Mouse (Mus musculus) limb, embryonic 13.5 days (tissue): ENCODE measurements around the gene Sh3bp5. TPM values are rescaled to one million over a fixed set of nuclear protein-coding genes. Genes with fewer than 3 reads are reported as not detected.

Experiments used
- ATAC-seq: fragments of 200-750 bp; cut with Nextera tagmentation; 2 replicates; pipeline ENCODE4 v1.8.0; 2017; ENCODE audit warnings: low read depth, moderate number of reproducible peaks, moderate TSS enrichment; ENCODE audit not compliant: low FRiP score
- H3K27ac ChIP-seq: fragments of 300-500 bp; sonication (generic); 2 replicates; pipeline ENCODE4 v1.5.1; 2015; ENCODE audit warnings: inconsistent platforms, mild to moderate bottlenecking, moderate library complexity
- H3K27me3 ChIP-seq: fragments of 300-500 bp; sonication (generic); 2 replicates; pipeline ENCODE4 v1.6.1; 2015; ENCODE audit warnings: mild to moderate bottlenecking, inconsistent platforms
- H3K36me3 ChIP-seq: fragments of 300-500 bp; sonication (generic); 2 replicates; pipeline ENCODE4 v1.6.1; 2015; ENCODE audit warnings: inconsistent platforms, mild to moderate bottlenecking, moderate library complexity
- H3K4me1 ChIP-seq: fragments of 300-500 bp; sonication (generic); 2 replicates; pipeline ENCODE4 v1.6.1; 2015; ENCODE audit warnings: inconsistent platforms
- H3K4me2 ChIP-seq: fragments of 300-500 bp; sonication (generic); replicated peaks from 2 replicates; pipeline ENCODE4 v1.6.1; 2015; ENCODE audit warnings: inconsistent platforms, mild to moderate bottlenecking, moderate library complexity
- H3K4me3 ChIP-seq: fragments of 300-500 bp; sonication (generic); 2 replicates; pipeline ENCODE4 v1.5.1; 2015; ENCODE audit warnings: moderate library complexity, mild to moderate bottlenecking, inconsistent platforms
- H3K9ac ChIP-seq: fragments of 300-500 bp; sonication (generic); 2 replicates; pipeline ENCODE4 v1.6.1; 2015; ENCODE audit warnings: mild to moderate bottlenecking, inconsistent platforms
- H3K9me3 ChIP-seq: fragments of 300-500 bp; sonication (generic); 2 replicates; pipeline ENCODE4 v1.6.1; 2016; ENCODE audit warnings: inconsistent platforms
- WGBS: fragments of 180-500 bp; shearing (Covaris S2); methylation state at CpG from one replicate; pipeline ENCODE4 v1.1.7; 2015; 5-methylcytosine and 5-hydroxymethylcytosine counted together
- polyA plus RNA-seq: library from polyadenylated mRNA; unstranded; fragments of >200 nt; fragmentation: Nextera tagmentation; extraction: Ambion mirVana; gene quantifications from 2 replicates; pipeline ENCODE4 v1.2.1, GENCODE M21; 2015

Sh3bp5 gene
- polyA plus RNA-seq, 1 experiment from 2014 or later = 53.2 TPM

GRCm38 (mm10) chr14:31448994-31449393, 13.1 kb upstream of the Sh3bp5 start:
- Histone ChIP-seq H3K36me3 (no peaks in the 10 kb centered on the region), H3K27me3 (no peaks in the 10 kb centered on the region), H3K4me2 (no peak overlapping the region), H3K27ac (no peak overlapping the region), H3K4me3 (no peak overlapping the region), H3K9ac (no peak overlapping the region), H3K9me3 (no peaks in the 10 kb centered on the region), H3K4me1 (peaks cover 8% of the 10 kb centered on the region; the same call in 1 of the 2 replicates)
- 55% methylated on average over 5 of the region's 5 CpGs for WGBS
- ATAC-seq = no peak

- WGBS = 57% methylated on average over 6 of the region's 6 CpGs
- Histone ChIP-seq H3K27ac (no peak overlapping the region), H3K27me3 (no peaks in the 10 kb centered on the region), H3K4me2 (no peak overlapping the region), H3K4me3 (no peak overlapping the region), H3K9me3 (no peaks in the 10 kb centered on the region), H3K36me3 (no peaks in the 10 kb centered on the region), H3K4me1 (peaks cover 9% of the 10 kb centered on the region; the same call in 1 of the 2 replicates), H3K9ac (no peak overlapping the region)
- ATAC-seq = no peak
Observed at GRCm38 (mm10) chr14:31443616-31444015, 7.7 kb upstream of the Sh3bp5 start.

- Histone ChIP-seq H3K9me3 (no peaks in the 10 kb centered on the region), H3K27ac (no peak overlapping the region), H3K36me3 (no peaks in the 10 kb centered on the region), H3K4me3 (no peak overlapping the region), H3K4me1 (peaks cover 16% of the 10 kb centered on the region; the same call in 1 of the 2 replicates), H3K27me3 (no peaks in the 10 kb centered on the region), H3K9ac (no peak overlapping the region), H3K4me2 (no peak overlapping the region)
- no peak for ATAC-seq
- 82% methylated on average over 6 of the region's 6 CpGs for WGBS
Observed at GRCm38 (mm10) chr14:31440725-31441124, 4.8 kb upstream of the Sh3bp5 start.

GRCm38 (mm10) chr14:31440230-31440629, 4.4 kb upstream of the Sh3bp5 start:
- peaks cover 16% of the 10 kb centered on the region; the same call in 1 of the 2 replicates for H3K4me1 ChIP-seq
- no peak overlapping the region for H3K4me2 ChIP-seq
- no peak for ATAC-seq
- 28% methylated on average over 3 of the region's 3 CpGs for WGBS
- H3K9ac ChIP-seq = no peak overlapping the region
- H3K36me3 ChIP-seq = no peaks in the 10 kb centered on the region
- no peaks in the 10 kb centered on the region for H3K9me3 ChIP-seq
- no peak overlapping the region for H3K27ac ChIP-seq
- no peak overlapping the region for H3K4me3 ChIP-seq
- H3K27me3 ChIP-seq = no peaks in the 10 kb centered on the region

GRCm38 (mm10) chr14:31439279-31439678, 3.4 kb upstream of the Sh3bp5 start:
- Histone ChIP-seq H3K4me3 (no peak overlapping the region), H3K36me3 (no peaks in the 10 kb centered on the region), H3K27ac (no peak overlapping the region), H3K27me3 (no peaks in the 10 kb centered on the region), H3K4me1 (peaks cover 23% of the 10 kb centered on the region), H3K9ac (no peak overlapping the region), H3K9me3 (no peaks in the 10 kb centered on the region), H3K4me2 (no peak overlapping the region)
- WGBS = 55% methylated on average over 11 of the region's 11 CpGs
- no peak for ATAC-seq

GRCm38 (mm10) chr14:31437826-31438529, 2.1 kb upstream of the Sh3bp5 start:
- ATAC-seq = no peak
- Histone ChIP-seq H3K27ac (no peak overlapping the region), H3K36me3 (no peaks in the 10 kb centered on the region), H3K9me3 (no peaks in the 10 kb centered on the region), H3K4me2 (no peak overlapping the region), H3K27me3 (no peaks in the 10 kb centered on the region), H3K4me3 (no peak overlapping the region), H3K9ac (no peak overlapping the region), H3K4me1 (peaks cover 32% of the 10 kb centered on the region)
- whole genome bisulfite sequencing = 81% methylated on average over 8 of the region's 8 CpGs

GRCm38 (mm10) chr14:31435018-31435915, 611 bp downstream of the Sh3bp5 start:
- H3K4me3 ChIP-seq = peak overlapping the region; percentile 70
- peak overlapping the region; percentile 74; the same call in 1 of the 2 replicates for H3K27ac ChIP-seq
- H3K4me2 ChIP-seq = peak overlapping the region; percentile 92
- peak overlapping the region; percentile 85 for H3K9ac ChIP-seq
- peaks cover 49% of the 10 kb centered on the region for H3K4me1 ChIP-seq
- WGBS = under 1% methylated on average over 53 of the region's 53 CpGs
- peaks cover 4% of the 10 kb centered on the region; the same call in 1 of the 2 replicates for H3K36me3 ChIP-seq
- H3K27me3 ChIP-seq = no peaks in the 10 kb centered on the region
- H3K9me3 ChIP-seq = no peaks in the 10 kb centered on the region
- ATAC-seq = peak; percentile 58; the same call in 1 of the 2 replicates

GRCm38 (mm10) chr14:31434426-31434825, 1.5 kb downstream of the Sh3bp5 start:
- Histone ChIP-seq H3K4me3 (peak overlapping the region; percentile 70), H3K27ac (no peak overlapping the region), H3K4me2 (peak overlapping the region; percentile 92), H3K36me3 (peaks cover 9% of the 10 kb centered on the region; the same call in 1 of the 2 replicates), H3K27me3 (no peaks in the 10 kb centered on the region), H3K9me3 (no peaks in the 10 kb centered on the region), H3K9ac (peak overlapping the region; percentile 40; the same call in 1 of the 2 replicates), H3K4me1 (peaks cover 49% of the 10 kb centered on the region)
- no peak for ATAC-seq
- WGBS = 24% methylated on average over 5 of the region's 5 CpGs

GRCm38 (mm10) chr14:31433851-31434360, 2.0 kb downstream of the Sh3bp5 start:
- 11% methylated on average over 7 of the region's 7 CpGs for WGBS
- peak overlapping the region; percentile 40 for H3K9ac ChIP-seq
- no peak; the same call in 1 of the 2 replicates for ATAC-seq

GRCm38 (mm10) chr14:31433126-31433525, 2.8 kb downstream of the Sh3bp5 start:
- H3K4me3 ChIP-seq = peak overlapping the region; percentile 70
- H3K4me2 ChIP-seq = peak overlapping the region; percentile 92
- H3K9me3 ChIP-seq = no peaks in the 10 kb centered on the region
- H3K27me3 ChIP-seq = no peaks in the 10 kb centered on the region
- H3K9ac ChIP-seq = peak overlapping the region; percentile 19; the same call in 1 of the 2 replicates
- peak overlapping the region; percentile 80 for H3K27ac ChIP-seq
- WGBS = 37% methylated on average over 5 of the region's 5 CpGs
- H3K4me1 ChIP-seq = peaks cover 51% of the 10 kb centered on the region
- H3K36me3 ChIP-seq = peaks cover 18% of the 10 kb centered on the region
- ATAC-seq = no peak

More at GRCm38 (mm10) chr14:31433851-31434360, 2.0 kb downstream of the Sh3bp5 start:
- Histone ChIP-seq H3K27me3 (no peaks in the 10 kb centered on the region), H3K9me3 (no peaks in the 10 kb centered on the region), H3K36me3 (peaks cover 10% of the 10 kb centered on the region; the same call in 1 of the 2 replicates), H3K4me3 (peak overlapping the region; percentile 70), H3K4me1 (peaks cover 47% of the 10 kb centered on the region), H3K27ac (peak overlapping the region; percentile 80), H3K4me2 (peak overlapping the region; percentile 92)

GRCm38 (mm10) chr14:31432424-31432823, 3.5 kb downstream of the Sh3bp5 start:
- no peak for ATAC-seq
- Histone ChIP-seq H3K4me1 (peaks cover 51% of the 10 kb centered on the region), H3K36me3 (peaks cover 25% of the 10 kb centered on the region), H3K27me3 (no peaks in the 10 kb centered on the region), H3K9me3 (no peaks in the 10 kb centered on the region), H3K4me3 (no peak overlapping the region), H3K27ac (no peak overlapping the region), H3K4me2 (peak overlapping the region; percentile 92), H3K9ac (no peak overlapping the region)
- WGBS = 21% methylated on average over 4 of the region's 4 CpGs
